Mouse (Mus musculus) midbrain, embryonic 13.5 days (tissue): ENCODE results near the gene Plscr5. TPM values are rescaled to one million over a fixed set of nuclear protein-coding genes. Genes with fewer than 3 reads are reported as not detected.
"Not testable (repeated sequence)": the region's sequence is repeated elsewhere in the genome, so short reads cannot be mapped to it uniquely, and the experiment has no call there.

Source experiments
- ATAC-seq: fragments of 200-750 bp; cut with Nextera tagmentation; 2 replicates; pipeline ENCODE4 v1.8.0; 2017; ENCODE audit warnings: mild to moderate bottlenecking, moderate TSS enrichment, moderate library complexity
- H3K27ac ChIP-seq: fragments of 300-500 bp; sonication (generic); 2 replicates; pipeline ENCODE4 v1.5.1; 2015; ENCODE audit warnings: inconsistent platforms, mild to moderate bottlenecking, moderate library complexity
- H3K27me3 ChIP-seq: fragments of 300-500 bp; sonication (generic); 2 replicates; pipeline ENCODE4 v1.6.1; 2015; ENCODE audit warnings: mild to moderate bottlenecking, inconsistent platforms
- H3K36me3 ChIP-seq: fragments of 300-500 bp; sonication (generic); 2 replicates; pipeline ENCODE4 v1.6.1; 2015; ENCODE audit warnings: mild to moderate bottlenecking, inconsistent platforms
- H3K4me1 ChIP-seq: fragments of 300-500 bp; sonication (generic); replicated peaks from 2 replicates; pipeline ENCODE4 v1.6.1; 2015; ENCODE audit warnings: inconsistent platforms
- H3K4me2 ChIP-seq: fragments of 300-500 bp; sonication (generic); replicated peaks from 2 replicates; pipeline ENCODE4 v1.6.1; 2015; ENCODE audit warnings: moderate library complexity, mild to moderate bottlenecking, inconsistent platforms
- H3K4me3 ChIP-seq: fragments of 300-500 bp; sonication (generic); replicated peaks from 2 replicates; pipeline ENCODE4 v1.5.1; 2015; ENCODE audit warnings: mild to moderate bottlenecking, inconsistent platforms
- H3K9ac ChIP-seq: fragments of 300-500 bp; sonication (generic); replicated peaks from 2 replicates; pipeline ENCODE4 v1.6.1; 2015; ENCODE audit warnings: mild to moderate bottlenecking, inconsistent platforms
- H3K9me3 ChIP-seq: fragments of 300-500 bp; sonication (generic); 2 replicates; pipeline ENCODE4 v1.6.1; 2016; ENCODE audit warnings: mild to moderate bottlenecking, inconsistent platforms
- WGBS: fragments of 180-500 bp; shearing (Covaris S2); methylation state at CpG from one replicate; pipeline ENCODE4 v1.1.7; 2015; 5-methylcytosine and 5-hydroxymethylcytosine counted together
- polyA plus RNA-seq: library from polyadenylated mRNA; unstranded; fragments of >200 nt; fragmentation: Nextera tagmentation; extraction: Ambion mirVana; gene quantifications from 2 replicates; pipeline ENCODE4 v1.2.1, GENCODE M21; 2015

Gene Plscr5
- polyA plus RNA-seq: 0.22 TPM in 1 of 2 replicates, not detected in the other

- not testable (repeated sequence) for ATAC-seq, H3K4me1 ChIP-seq, H3K9ac ChIP-seq, H3K4me2 ChIP-seq, H3K27me3 ChIP-seq, H3K4me3 ChIP-seq, H3K9me3 ChIP-seq, H3K36me3 ChIP-seq, H3K27ac ChIP-seq
- WGBS: 76% methylated on average over 9 of the region's 9 CpGs
Measured at GRCm38 (mm10) chr9:92192636-92193035, at the start of gene Plscr5. Gene Plscr5, plus strand, starts transcription at chr9:92192936.

- no peak overlapping the region for H3K9ac ChIP-seq
- WGBS: 20% methylated on average over 7 of the region's 7 CpGs
Measured at GRCm38 (mm10) chr9:92147555-92148248, 45.0 kb upstream of the Plscr5 start.

GRCm38 (mm10) chr9:92162213-92162612 lies 30.5 kb upstream of the Plscr5 start:
- H3K9me3 ChIP-seq: no peaks in the 10 kb centered on the region
- H3K27me3 ChIP-seq: no peaks in the 10 kb centered on the region
- H3K27ac ChIP-seq: no peak overlapping the region
- ATAC-seq: no peak
- H3K36me3 ChIP-seq: no peaks in the 10 kb centered on the region
- no peaks in the 10 kb centered on the region for H3K4me1 ChIP-seq
- H3K9ac ChIP-seq: no peak overlapping the region
- no peak overlapping the region for H3K4me3 ChIP-seq
- WGBS: 74% methylated on average over 4 of the region's 4 CpGs
- H3K4me2 ChIP-seq: no peak overlapping the region

More at GRCm38 (mm10) chr9:92147555-92148248, 45.0 kb upstream of the Plscr5 start:
- H3K27ac ChIP-seq: no peak overlapping the region
- ATAC-seq: peak; percentile 83
- no peak overlapping the region for H3K4me3 ChIP-seq
- no peaks in the 10 kb centered on the region for H3K36me3 ChIP-seq
- H3K4me1 ChIP-seq: no peaks in the 10 kb centered on the region
- no peaks in the 10 kb centered on the region for H3K27me3 ChIP-seq
- H3K9me3 ChIP-seq: no peaks in the 10 kb centered on the region
- no peak overlapping the region for H3K4me2 ChIP-seq

- no peak overlapping the region for H3K4me2 ChIP-seq
- no peaks in the 10 kb centered on the region for H3K9me3 ChIP-seq
- 0 out of 2 replicates have a peak overlapping the region, but pooled peaks have one; percentile 44 for H3K27ac ChIP-seq
- H3K9ac ChIP-seq: no peak overlapping the region
- H3K27me3 ChIP-seq: 0 out of 2 replicates have a peak, but pooled peaks cover 7% of the 10 kb centered on the region
- no peaks in the 10 kb centered on the region for H3K36me3 ChIP-seq
- H3K4me3 ChIP-seq: no peak overlapping the region
- WGBS: 93% methylated on average over 3 of the region's 3 CpGs
- peak; percentile 75 for ATAC-seq
- peaks cover 22% of the 10 kb centered on the region for H3K4me1 ChIP-seq
Measured at GRCm38 (mm10) chr9:92173318-92173985, 19.3 kb upstream of the Plscr5 start.

GRCm38 (mm10) chr9:92174176-92175075 lies 18.3 kb upstream of the Plscr5 start:
- no peaks in the 10 kb centered on the region for H3K9me3 ChIP-seq

GRCm38 (mm10) chr9:92178861-92179469 lies 13.8 kb upstream of the Plscr5 start:
- H3K4me2 ChIP-seq: no peak overlapping the region
- H3K4me1 ChIP-seq: peaks cover 23% of the 10 kb centered on the region
- no peak overlapping the region for H3K27ac ChIP-seq
- peak; percentile 69 for ATAC-seq
- H3K9ac ChIP-seq: no peak overlapping the region
- 30% methylated on average over 2 of the region's 2 CpGs for WGBS
- H3K36me3 ChIP-seq: no peaks in the 10 kb centered on the region
- 0 out of 2 replicates have a peak, but pooled peaks cover 7% of the 10 kb centered on the region for H3K27me3 ChIP-seq
- 0 out of 2 replicates have a peak, but pooled peaks cover 2% of the 10 kb centered on the region for H3K9me3 ChIP-seq
- H3K4me3 ChIP-seq: no peak overlapping the region

More at GRCm38 (mm10) chr9:92174176-92175075, 18.3 kb upstream of the Plscr5 start:
- H3K4me1 ChIP-seq: peaks cover 28% of the 10 kb centered on the region
- WGBS: 13% methylated on average over 15 of the region's 15 CpGs
- H3K9ac ChIP-seq: no peak overlapping the region
- H3K27me3 ChIP-seq: 0 out of 2 replicates have a peak, but pooled peaks cover 7% of the 10 kb centered on the region
- H3K4me3 ChIP-seq: no peak overlapping the region
- ATAC-seq: peak; percentile 88
- H3K27ac ChIP-seq: peak overlapping the region; percentile 80
- no peaks in the 10 kb centered on the region for H3K36me3 ChIP-seq
- H3K4me2 ChIP-seq: peak overlapping the region; percentile 33

- 86% methylated on average over 2 of the region's 2 CpGs for WGBS
- Histone ChIP-seq H3K27ac (no peak overlapping the region), H3K27me3 (no peaks in the 10 kb centered on the region), H3K4me2 (no peak overlapping the region), H3K9ac (no peak overlapping the region), H3K9me3 (no peaks in the 10 kb centered on the region), H3K4me1 (peaks cover 6% of the 10 kb centered on the region; the same call in 1 of the 2 replicates), H3K4me3 (no peak overlapping the region), H3K36me3 (no peaks in the 10 kb centered on the region)
- no peak for ATAC-seq
Measured at GRCm38 (mm10) chr9:92191295-92191694, 1.4 kb upstream of the Plscr5 start.

- no peaks in the 10 kb centered on the region for H3K36me3 ChIP-seq
- H3K9ac ChIP-seq: no peak overlapping the region
- ATAC-seq: no peak
- H3K9me3 ChIP-seq: no peaks in the 10 kb centered on the region
- no peak overlapping the region for H3K4me3 ChIP-seq
- WGBS: 71% methylated on average over 3 of the region's 3 CpGs
- H3K27ac ChIP-seq: no peak overlapping the region
- H3K4me2 ChIP-seq: no peak overlapping the region
- H3K4me1 ChIP-seq: peaks cover 9% of the 10 kb centered on the region; the same call in 1 of the 2 replicates
- H3K27me3 ChIP-seq: no peaks in the 10 kb centered on the region
Measured at GRCm38 (mm10) chr9:92198408-92198807, 5.7 kb downstream of the Plscr5 start.

GRCm38 (mm10) chr9:92199564-92199963 lies 6.8 kb downstream of the Plscr5 start:
- 82% methylated on average over 5 of the region's 5 CpGs for WGBS
- Histone ChIP-seq H3K4me3 (no peak overlapping the region), H3K27me3 (no peaks in the 10 kb centered on the region), H3K4me1 (peaks cover 9% of the 10 kb centered on the region; the same call in 1 of the 2 replicates), H3K36me3 (no peaks in the 10 kb centered on the region), H3K4me2 (no peak overlapping the region), H3K27ac (no peak overlapping the region), H3K9ac (no peak overlapping the region), H3K9me3 (no peaks in the 10 kb centered on the region)
- no peak for ATAC-seq

- H3K9ac ChIP-seq: no peak overlapping the region
- WGBS: 75% methylated on average over 2 of the region's 2 CpGs
- no peak overlapping the region for H3K4me3 ChIP-seq
- no peaks in the 10 kb centered on the region for H3K36me3 ChIP-seq
- no peak overlapping the region for H3K4me2 ChIP-seq
- H3K4me1 ChIP-seq: no peaks in the 10 kb centered on the region
- no peaks in the 10 kb centered on the region for H3K27me3 ChIP-seq
- H3K27ac ChIP-seq: no peak overlapping the region
- H3K9me3 ChIP-seq: no peaks in the 10 kb centered on the region
- ATAC-seq: no peak
Measured at GRCm38 (mm10) chr9:92204397-92204796, 11.7 kb downstream of the Plscr5 start.

GRCm38 (mm10) chr9:92207307-92207706 lies 14.6 kb downstream of the Plscr5 start:
- no peaks in the 10 kb centered on the region for H3K4me1 ChIP-seq
- WGBS: 41% methylated on average over 4 of the region's 4 CpGs
- H3K27ac ChIP-seq: no peak overlapping the region
- H3K27me3 ChIP-seq: no peaks in the 10 kb centered on the region
- no peak overlapping the region for H3K9ac ChIP-seq
- H3K4me3 ChIP-seq: no peak overlapping the region
- H3K4me2 ChIP-seq: no peak overlapping the region
- no peaks in the 10 kb centered on the region for H3K9me3 ChIP-seq
- ATAC-seq: peak; percentile 73; the same call in 1 of the 2 replicates
- H3K36me3 ChIP-seq: no peaks in the 10 kb centered on the region
